Mouse (Mus musculus): Measurements from ENCODE around the gene Isca1. TPM values are rescaled to one million over a fixed set of nuclear protein-coding genes. Genes with fewer than 3 reads are reported as not detected.
"Not testable (repeated sequence)": the region's sequence is repeated elsewhere in the genome, so short reads cannot be mapped to it uniquely, and the experiment has no call there.

The Isca1 gene
- polyA plus RNA-seq, 1 experiment: 68.6 TPM

DNA sequence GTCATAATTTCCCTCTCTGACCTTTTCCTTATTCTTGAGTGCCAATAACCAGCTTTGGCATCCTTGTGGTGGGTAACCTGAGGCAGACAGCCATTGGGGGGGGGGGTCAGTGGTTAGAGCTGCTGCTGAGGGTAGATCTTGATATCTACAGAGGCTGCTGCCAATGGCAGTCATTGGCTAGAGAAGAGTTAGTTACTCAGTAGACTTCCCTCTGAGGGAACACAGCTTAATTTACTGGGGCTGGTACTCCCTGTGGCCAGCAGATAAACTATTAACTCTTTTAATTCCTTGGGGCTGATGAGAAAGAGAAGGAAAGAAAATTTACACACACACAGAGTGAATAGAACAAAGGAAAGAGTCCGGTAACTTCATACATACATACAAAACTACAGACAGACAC, 50.1 kb downstream of the Isca1 start:
- Histone ChIP-seq H3K9me3 (ENCODE audit: control insufficient read depth, low read length) (no peaks in the 10 kb centered on the region), H3K36me3 (ENCODE audit: control insufficient read depth) (no peaks in the 10 kb centered on the region), H3K4me3 (replicated peaks) (no peak overlapping the region), H3K4me1 (ENCODE audit: control insufficient read depth) (peaks cover 54% of the 10 kb centered on the region), H3K27me3 (ENCODE audit: control insufficient read depth) (peaks cover 5% of the 10 kb centered on the region)
- no peak for TF ChIP-seq GATA1 (IDR thresholded peaks at IDR 0.05; ENCODE audit: low read length)
- no peak for TF ChIP-seq TAL1 (IDR thresholded peaks at IDR 0.05; ENCODE audit: low read length)

DNA sequence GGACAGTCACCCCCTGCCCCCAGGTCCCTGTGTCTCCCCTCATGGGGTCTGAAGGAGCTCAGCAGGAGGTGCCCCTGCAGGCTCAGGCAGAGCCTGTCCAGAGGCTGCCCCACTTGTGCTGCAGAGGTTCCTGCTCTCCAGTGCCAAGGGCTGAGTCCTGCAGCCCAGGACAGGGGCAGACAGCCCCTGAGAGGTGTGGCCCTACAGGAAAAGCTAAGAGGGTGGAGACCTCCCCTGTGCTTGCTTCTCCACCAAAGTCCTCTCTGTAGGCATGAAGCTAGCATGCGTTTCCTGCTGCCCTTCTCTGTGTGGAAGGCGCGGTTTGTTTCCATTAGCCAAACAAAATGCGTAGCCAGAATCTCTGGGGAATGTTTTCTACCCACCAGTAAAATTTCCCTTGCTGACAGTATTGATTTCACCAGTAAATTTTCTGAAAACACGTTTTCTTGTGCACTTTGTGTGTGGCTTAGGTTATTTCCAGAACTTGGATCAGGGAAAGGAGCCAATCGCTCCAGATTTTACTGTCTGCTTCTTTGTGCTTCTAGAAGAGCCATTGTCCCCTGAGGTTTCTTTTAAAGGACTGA, 50.7 kb downstream of the Isca1 start:
- not testable (repeated sequence) for H3K4me3 ChIP-seq (replicated peaks); H3K27me3 ChIP-seq (ENCODE audit: control insufficient read depth); H3K36me3 ChIP-seq (ENCODE audit: control insufficient read depth); H3K9me3 ChIP-seq (ENCODE audit: control insufficient read depth, low read length)
- peaks cover 51% of the 10 kb centered on the region for H3K4me1 ChIP-seq (ENCODE audit: control insufficient read depth)

GRCm38 (mm10) chr13:59713710-59714109, 55.9 kb downstream of the Isca1 start:
- Histone ChIP-seq H3K4me3 (replicated peaks) (no peak overlapping the region), H3K4me1 (ENCODE audit: control insufficient read depth) (peaks cover 18% of the 10 kb centered on the region), H3K27me3 (ENCODE audit: control insufficient read depth) (peaks cover 23% of the 10 kb centered on the region), H3K9me3 (ENCODE audit: control insufficient read depth, low read length) (no peaks in the 10 kb centered on the region), H3K36me3 (ENCODE audit: control insufficient read depth) (no peaks in the 10 kb centered on the region)
- TF ChIP-seq GATA1 (IDR thresholded peaks at IDR 0.05; ENCODE audit: low read length) (no peak), TAL1 (IDR thresholded peaks at IDR 0.05; ENCODE audit: low read length) (no peak)

DNA sequence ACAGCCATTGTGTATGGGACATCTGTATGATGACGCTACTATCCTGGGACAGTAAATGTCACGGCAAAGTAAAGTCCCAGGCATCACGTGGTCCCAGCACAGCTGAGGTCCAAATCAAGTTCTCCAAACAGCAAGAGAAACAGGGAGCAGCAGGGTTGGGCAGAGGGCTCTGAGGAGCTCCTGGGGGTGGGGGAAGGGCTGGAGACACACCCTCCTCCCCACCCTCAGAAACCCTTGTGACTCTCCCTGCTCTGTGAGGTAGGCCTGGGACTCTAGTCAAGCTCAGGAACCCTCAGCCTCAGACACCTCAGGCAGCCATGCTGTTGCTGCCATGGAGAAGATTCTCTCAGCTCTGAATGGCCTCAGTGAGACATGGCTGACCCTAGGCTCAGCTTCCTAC, 57.6 kb downstream of the Isca1 start, which contains the start of gene Spata31d1b:
TSS of gene Spata31d1b (plus strand) at position 301 of the 400 bp plus-strand sequence.
- not testable (repeated sequence) for H3K4me3 ChIP-seq (replicated peaks); H3K9me3 ChIP-seq (ENCODE audit: control insufficient read depth, low read length); H3K36me3 ChIP-seq (ENCODE audit: control insufficient read depth)
- Histone ChIP-seq H3K27me3 (ENCODE audit: control insufficient read depth) (peaks cover 23% of the 10 kb centered on the region), H3K4me1 (ENCODE audit: control insufficient read depth) (peaks cover 10% of the 10 kb centered on the region)

DNA sequence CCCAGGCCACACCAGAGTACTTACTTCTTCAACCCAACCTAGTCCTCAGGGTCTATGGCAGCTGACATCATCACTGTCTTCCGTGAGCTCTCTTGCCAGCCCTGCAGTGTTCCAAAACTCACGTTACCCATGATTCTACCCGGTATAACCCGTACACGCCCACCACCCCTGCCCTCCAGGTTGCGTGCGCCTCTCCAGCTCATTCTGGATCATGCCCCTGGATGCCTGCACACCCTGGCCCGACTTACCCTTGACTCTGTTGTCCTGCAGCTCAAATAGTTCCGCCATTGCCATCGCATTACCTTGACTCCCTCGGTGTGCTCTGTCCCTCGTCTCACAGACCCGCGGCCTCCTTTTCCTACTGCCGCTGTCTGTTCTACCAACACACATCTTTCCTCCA, 59.4 kb downstream of the Isca1 start, which contains the start of gene Spata31d1a:
TSS of gene Spata31d1a (minus strand) at position 101 of the 400 bp plus-strand sequence.
- Histone ChIP-seq H3K9me3 (ENCODE audit: control insufficient read depth, low read length) (no peaks in the 10 kb centered on the region; the same call in 1 of the 2 replicates), H3K4me1 (ENCODE audit: control insufficient read depth) (peaks cover under 1% of the 10 kb centered on the region), H3K27me3 (ENCODE audit: control insufficient read depth) (peaks cover 26% of the 10 kb centered on the region), H3K36me3 (ENCODE audit: control insufficient read depth) (no peaks in the 10 kb centered on the region), H3K4me3 (replicated peaks) (no peak within 1 kb of the TSS)
- TF ChIP-seq GATA1 (IDR thresholded peaks at IDR 0.05; ENCODE audit: low read length) (no peak), TAL1 (IDR thresholded peaks at IDR 0.05; ENCODE audit: low read length) (no peak)

Other genes with a start within 250 kb of the Isca1 start
- 0.04 and 0.17 TPM in 2 replicates for gene Agtpbp1, start 184.6 kb downstream of the Isca1 start, polyA plus RNA-seq (2012)
- 0.29 and 0.51 TPM in 2 replicates for gene Naa35, start 184.6 kb downstream of the Isca1 start, polyA plus RNA-seq (2012)
- 0.54 and 0.98 TPM in 2 replicates for gene Golm1, start 94.0 kb downstream of the Isca1 start, polyA plus RNA-seq (2012)
- gene 4921517D22Rik, start 75.7 kb downstream of the Isca1 start, polyA plus RNA-seq (2012): not detected in 2 replicates
- not detected in 2 replicates for gene Spata31d1a, start 59.5 kb downstream of the Isca1 start, polyA plus RNA-seq (2012)
- not detected in 2 replicates for gene Spata31d1b, start 57.5 kb downstream of the Isca1 start, polyA plus RNA-seq (2012)
- gene Spata31d1d, start 38.1 kb downstream of the Isca1 start, polyA plus RNA-seq (2012): 0.02 TPM in 1 of 2 replicates, not detected in the other
- 0.09 TPM in 1 of 2 replicates, not detected in the other for gene 1700014D04Rik, start 23.1 kb downstream of the Isca1 start, polyA plus RNA-seq (2012)
- 10.5 and 10.8 TPM in 2 replicates for gene Gm49354, start 12.4 kb upstream of the Isca1 start, polyA plus RNA-seq (2012)
- 7.5 and 8.1 TPM in 2 replicates for gene Tut7, start 53.3 kb upstream of the Isca1 start, polyA plus RNA-seq (2012)